Mouse (Mus musculus): ENCODE measurements around the gene Cys1. TPM values are rescaled to one million over a fixed set of nuclear protein-coding genes. Genes with fewer than 3 reads are reported as not detected.
A peak's percentile ranks its signal among the peaks of the same experiment; 100 is the strongest.

The Cys1 gene
- polyA plus RNA-seq, 1 experiment from 2014 or later, result 1.3 TPM

DNA sequence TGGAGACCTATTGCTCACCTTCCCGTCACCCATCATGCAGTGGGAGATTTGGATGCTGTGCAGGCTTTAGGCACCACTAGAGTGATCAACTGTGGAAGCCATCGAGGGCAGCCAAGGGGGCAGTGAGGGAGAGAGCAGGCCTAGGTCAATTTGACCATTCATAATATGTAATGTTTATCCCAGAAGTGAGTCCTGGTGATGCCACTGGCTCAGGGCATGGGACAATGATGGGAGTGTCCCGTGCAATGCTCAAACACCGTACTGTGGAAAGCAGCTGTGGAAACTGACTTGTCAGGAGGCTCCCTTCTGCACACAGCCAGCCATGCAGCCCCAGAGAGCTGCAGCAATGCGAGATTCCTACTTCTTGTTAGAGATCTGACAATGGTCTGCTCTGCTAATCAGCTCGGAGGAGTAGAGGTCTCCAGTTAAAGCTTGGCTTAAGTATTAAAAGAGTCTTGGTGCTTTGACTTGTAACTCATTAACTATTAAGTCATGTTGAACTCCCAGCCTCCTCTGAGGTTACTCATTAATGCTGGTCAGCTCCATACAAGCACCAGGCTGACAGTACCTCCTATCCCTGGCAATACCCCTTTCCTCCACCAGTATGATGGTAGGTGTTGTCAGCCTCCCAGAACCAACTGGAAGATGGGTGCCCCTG, 4.6 kb upstream of the Cys1 start:
- Histone ChIP-seq H3K27ac (ENCODE audit: low read depth, low read length) (no peak overlapping the region), H3K36me3 (ENCODE audit: control insufficient read depth, insufficient read depth, low read length) (no peaks in the 10 kb centered on the region), H3K4me3 (ENCODE audit: low read depth, low read length) (no peak overlapping the region), H3K4me2 (ENCODE audit: low read depth) (no peak overlapping the region), H3K4me1 (ENCODE audit: control insufficient read depth, insufficient read depth, low read length) (no peaks in the 10 kb centered on the region), H3K9me3 (ENCODE audit: control insufficient read depth, low read length) (no peaks in the 10 kb centered on the region), H3K9ac (ENCODE audit: low read length) (no peak overlapping the region), H3K27me3 (ENCODE audit: control insufficient read depth, insufficient read depth, low read length) (peaks cover 17% of the 10 kb centered on the region)
- no peak for ATAC-seq (ENCODE audit: insufficient read depth, low FRiP score, low TSS enrichment)
- WGBS, result 64% methylated on average over 6 of the region's 6 CpGs
- DNase-seq (ENCODE audit: low spot score), result no peak

DNA sequence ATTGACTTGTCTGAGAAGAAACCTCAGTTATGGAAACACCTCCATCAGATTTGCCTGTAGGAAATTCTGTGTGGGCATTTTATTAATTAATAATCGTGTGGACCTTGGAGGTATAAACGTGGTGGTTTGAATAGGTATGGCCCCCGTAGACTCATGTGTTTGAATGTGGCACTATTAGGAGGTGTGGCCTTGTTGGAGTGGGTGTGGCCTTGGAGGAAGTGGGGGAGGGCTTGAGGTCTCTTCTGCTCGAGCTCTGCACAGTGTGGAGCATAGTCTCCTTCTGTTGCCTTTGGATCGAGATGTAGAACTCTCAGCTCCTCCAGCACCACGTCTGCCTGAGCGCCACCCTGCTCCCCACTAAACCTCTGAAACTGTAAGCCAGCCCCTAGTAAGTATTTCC, 1.8 kb upstream of the Cys1 start:
- H3K36me3 ChIP-seq (ENCODE audit: control insufficient read depth, insufficient read depth, low read length), result no peaks in the 10 kb centered on the region
- H3K4me3 ChIP-seq (ENCODE audit: low read depth, low read length), result no peak overlapping the region
- no peak overlapping the region for H3K9ac ChIP-seq (ENCODE audit: low read length)
- H3K27ac ChIP-seq (ENCODE audit: low read depth, low read length), result no peak overlapping the region
- ATAC-seq (ENCODE audit: insufficient read depth, low FRiP score, low TSS enrichment) (no peak), DNase-seq (ENCODE audit: low spot score) (no peak)
- H3K27me3 ChIP-seq (ENCODE audit: control insufficient read depth, insufficient read depth, low read length), result peaks cover 19% of the 10 kb centered on the region
- no peak overlapping the region for H3K4me2 ChIP-seq (ENCODE audit: low read depth)
- no peaks in the 10 kb centered on the region for H3K9me3 ChIP-seq (ENCODE audit: control insufficient read depth, low read length)
- 72% methylated on average over 7 of the region's 7 CpGs for WGBS
- no peaks in the 10 kb centered on the region for H3K4me1 ChIP-seq (ENCODE audit: control insufficient read depth, insufficient read depth, low read length)

DNA sequence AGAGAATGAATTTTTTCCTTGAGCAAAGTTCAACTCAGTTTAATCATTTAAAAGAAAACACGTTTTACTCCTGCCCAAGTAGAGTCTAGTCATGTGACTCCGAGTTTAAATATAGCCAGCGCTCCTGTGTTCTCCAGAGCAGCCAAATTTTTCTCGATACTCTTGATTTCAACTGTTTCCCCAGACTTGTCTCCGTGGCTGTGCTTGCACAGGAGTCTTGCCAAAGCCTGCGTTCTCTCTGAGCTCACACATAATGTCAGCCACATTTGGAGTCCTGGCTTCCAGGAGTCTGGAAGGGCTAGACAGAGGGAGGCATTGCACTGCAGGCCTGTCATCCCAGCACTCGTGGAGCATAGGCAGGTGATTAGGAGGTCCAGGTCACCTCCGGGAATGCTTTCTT, 950 bp upstream of the Cys1 start:
- no peak overlapping the region for H3K27ac ChIP-seq (ENCODE audit: low read depth, low read length)
- H3K4me2 ChIP-seq (ENCODE audit: low read depth), result no peak overlapping the region
- H3K4me3 ChIP-seq (ENCODE audit: low read depth, low read length), result no peak overlapping the region
- no peak overlapping the region for H3K9ac ChIP-seq (ENCODE audit: low read length)
- WGBS, result 62% methylated on average over 8 of the region's 8 CpGs
- H3K9me3 ChIP-seq (ENCODE audit: control insufficient read depth, low read length), result no peaks in the 10 kb centered on the region
- H3K36me3 ChIP-seq (ENCODE audit: control insufficient read depth, insufficient read depth, low read length), result no peaks in the 10 kb centered on the region
- ATAC-seq (ENCODE audit: insufficient read depth, low FRiP score, low TSS enrichment) (no peak), DNase-seq (ENCODE audit: low spot score) (no peak)
- no peaks in the 10 kb centered on the region for H3K4me1 ChIP-seq (ENCODE audit: control insufficient read depth, insufficient read depth, low read length)
- H3K27me3 ChIP-seq (ENCODE audit: control insufficient read depth, insufficient read depth, low read length), result peaks cover 19% of the 10 kb centered on the region

DNA sequence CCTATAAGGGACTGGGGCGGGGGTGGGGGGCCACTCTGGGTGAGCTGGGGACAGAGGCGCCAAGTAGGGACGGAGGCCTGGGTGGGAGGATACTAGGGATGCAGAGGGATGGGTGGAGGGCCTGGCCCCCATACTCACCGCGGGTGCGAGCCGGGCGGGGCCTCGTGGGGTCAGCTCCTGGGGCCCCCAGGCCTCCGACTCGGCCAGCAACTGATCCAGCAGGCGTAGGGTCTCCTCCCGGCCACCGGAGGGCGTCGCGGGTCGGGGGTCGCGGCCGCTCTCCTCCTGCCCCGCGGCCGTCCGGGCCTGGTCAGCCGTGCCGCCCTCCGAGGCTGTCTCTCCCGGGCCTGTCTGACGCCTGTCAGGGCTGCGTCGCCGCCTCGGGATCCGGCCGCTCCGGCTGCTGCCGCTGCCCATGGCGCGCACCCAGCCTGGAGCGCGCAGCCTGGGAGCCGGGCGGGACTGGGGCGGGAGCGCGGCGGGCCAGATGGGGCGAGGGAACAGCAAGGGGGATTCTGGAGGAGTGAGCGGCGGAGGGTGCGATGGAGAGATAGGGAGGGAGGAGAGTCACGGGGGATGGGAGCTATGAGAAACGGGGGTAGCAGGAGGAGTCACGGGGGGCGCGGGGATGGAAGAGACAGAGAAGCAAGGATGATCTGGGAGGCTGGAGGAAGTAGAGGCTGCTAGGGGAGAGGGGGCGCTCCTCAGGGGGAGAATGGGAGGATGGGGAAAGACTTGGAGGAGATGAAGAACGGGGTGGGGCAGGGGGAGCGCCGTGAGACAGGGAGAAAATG, 924 bp downstream of the Cys1 start:
- peak; percentile 79 for ATAC-seq (ENCODE audit: insufficient read depth, low FRiP score, low TSS enrichment)
- under 1% methylated on average over 51 of the region's 61 CpGs for WGBS
- H3K9ac ChIP-seq (ENCODE audit: low read length), result peak overlapping the region; percentile 76
- peak overlapping the region; percentile 49 for H3K4me3 ChIP-seq (ENCODE audit: low read depth, low read length)
- no peak overlapping the region for H3K27ac ChIP-seq (ENCODE audit: low read depth, low read length)
- no peaks in the 10 kb centered on the region for H3K9me3 ChIP-seq (ENCODE audit: control insufficient read depth, low read length)
- no peaks in the 10 kb centered on the region for H3K36me3 ChIP-seq (ENCODE audit: control insufficient read depth, insufficient read depth, low read length)
- peaks cover 19% of the 10 kb centered on the region for H3K27me3 ChIP-seq (ENCODE audit: control insufficient read depth, insufficient read depth, low read length)
- peak; percentile 67 for DNase-seq (ENCODE audit: low spot score)
- H3K4me1 ChIP-seq (ENCODE audit: control insufficient read depth, insufficient read depth, low read length), result no peaks in the 10 kb centered on the region
- H3K4me2 ChIP-seq (ENCODE audit: low read depth), result peak overlapping the region; percentile 85

DNA sequence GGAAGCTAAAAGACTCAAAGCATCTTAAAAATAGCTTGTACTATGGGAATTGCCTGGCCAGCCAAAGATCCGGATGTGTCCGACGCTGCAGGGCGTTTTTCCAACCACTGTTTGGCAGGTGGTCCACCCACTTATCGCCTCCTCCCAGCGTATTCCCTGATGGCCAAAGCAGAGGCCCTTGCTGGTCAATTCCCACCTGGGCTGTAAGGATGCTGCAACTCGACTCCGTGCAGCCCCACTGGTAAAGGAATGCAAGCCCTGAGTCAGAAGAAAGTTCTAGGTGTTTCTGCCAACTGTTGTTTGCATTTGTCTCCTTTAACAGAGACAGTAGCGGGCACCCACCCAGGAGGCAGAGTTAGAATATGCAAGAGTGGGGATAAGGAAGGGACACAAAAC, 1.5 kb downstream of the Cys1 start:
- Histone ChIP-seq H3K9me3 (ENCODE audit: control insufficient read depth, low read length) (no peaks in the 10 kb centered on the region), H3K4me3 (ENCODE audit: low read depth, low read length) (peak overlapping the region; percentile 49; the same call in 1 of the 2 replicates), H3K27ac (ENCODE audit: low read depth, low read length) (no peak overlapping the region), H3K4me1 (ENCODE audit: control insufficient read depth, insufficient read depth, low read length) (no peaks in the 10 kb centered on the region), H3K4me2 (ENCODE audit: low read depth) (peak overlapping the region; percentile 85), H3K36me3 (ENCODE audit: control insufficient read depth, insufficient read depth, low read length) (no peaks in the 10 kb centered on the region), H3K27me3 (ENCODE audit: control insufficient read depth, insufficient read depth, low read length) (peaks cover 19% of the 10 kb centered on the region), H3K9ac (ENCODE audit: low read length) (peak overlapping the region; percentile 76)
- WGBS, result 11% methylated on average over 9 of the region's 9 CpGs
- DNase-seq (ENCODE audit: low spot score), result no peak
- ATAC-seq (ENCODE audit: insufficient read depth, low FRiP score, low TSS enrichment), result no peak

DNA sequence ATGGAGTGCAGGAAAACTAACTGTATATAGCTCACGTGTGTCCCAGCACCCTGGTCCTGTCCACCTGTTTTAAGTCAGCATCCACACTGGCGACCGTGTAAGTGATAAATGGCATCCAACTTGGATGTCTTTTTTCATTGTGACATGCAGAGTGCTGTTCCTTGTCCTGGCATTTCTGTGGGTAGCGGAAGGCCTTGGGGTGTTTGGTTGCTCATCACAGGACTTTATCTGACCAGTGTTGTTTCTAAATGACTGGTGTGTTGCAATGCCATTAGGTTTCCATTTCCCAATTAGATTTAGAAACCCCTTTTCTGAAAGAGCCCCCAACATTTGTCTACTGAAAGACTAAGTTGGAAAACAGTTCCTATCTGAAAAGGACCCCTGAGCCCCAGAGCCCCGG, 19.5 kb downstream of the Cys1 start:
- Histone ChIP-seq H3K4me2 (ENCODE audit: low read depth) (no peak overlapping the region), H3K36me3 (ENCODE audit: control insufficient read depth, insufficient read depth, low read length) (no peaks in the 10 kb centered on the region; the same call in 1 of the 2 replicates), H3K27ac (ENCODE audit: low read depth, low read length) (no peak overlapping the region), H3K9ac (ENCODE audit: low read length) (no peak overlapping the region), H3K27me3 (ENCODE audit: control insufficient read depth, insufficient read depth, low read length) (no peaks in the 10 kb centered on the region), H3K9me3 (ENCODE audit: control insufficient read depth, low read length) (no peaks in the 10 kb centered on the region), H3K4me1 (ENCODE audit: control insufficient read depth, insufficient read depth, low read length) (no peaks in the 10 kb centered on the region), H3K4me3 (ENCODE audit: low read depth, low read length) (no peak overlapping the region)
- DNase-seq (ENCODE audit: low spot score) (no peak), ATAC-seq (ENCODE audit: insufficient read depth, low FRiP score, low TSS enrichment) (no peak)
- 89% methylated on average over 5 of the region's 5 CpGs for WGBS

DNA sequence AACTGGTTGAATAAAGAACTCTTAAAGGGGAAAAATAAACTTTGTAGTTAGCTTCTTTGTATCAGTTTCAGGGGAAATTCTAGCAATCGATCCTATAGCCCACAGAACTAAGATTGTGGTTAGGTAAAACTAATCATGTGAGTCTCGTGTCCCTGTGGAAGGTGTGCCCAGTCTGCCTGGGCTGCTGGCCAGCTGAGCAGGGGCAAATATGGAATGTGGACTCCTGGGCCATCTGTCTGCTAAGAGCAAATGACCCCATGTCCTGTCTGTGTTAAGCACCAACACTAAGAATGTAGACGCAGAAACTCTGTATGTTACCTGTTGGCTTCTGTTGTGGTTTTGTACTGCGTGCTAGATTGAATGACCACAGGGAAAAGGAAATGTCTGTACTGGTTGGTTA, 20.5 kb downstream of the Cys1 start:
- H3K36me3 ChIP-seq (ENCODE audit: control insufficient read depth, insufficient read depth, low read length), result no peaks in the 10 kb centered on the region; the same call in 1 of the 2 replicates

DNA sequence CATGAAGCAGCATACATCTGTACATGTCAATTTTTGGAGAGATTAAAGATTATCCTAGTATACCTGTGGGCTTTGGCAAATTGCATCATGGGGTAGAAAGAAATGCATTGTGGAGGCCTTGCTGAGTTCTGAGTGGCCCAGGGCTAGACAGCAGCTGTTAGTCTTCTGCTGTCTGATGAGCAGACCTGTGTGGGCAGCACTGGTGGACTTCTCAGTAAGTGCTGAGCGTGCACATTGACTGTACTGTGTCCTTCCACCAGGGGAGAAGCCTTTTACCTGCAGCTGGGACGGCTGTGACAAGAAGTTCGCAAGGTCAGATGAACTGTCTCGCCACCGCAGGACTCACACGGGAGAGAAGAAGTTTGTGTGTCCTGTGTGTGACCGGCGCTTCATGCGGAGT, 21.7 kb downstream of the Cys1 start:
- H3K9ac ChIP-seq (ENCODE audit: low read length), result no peak overlapping the region
- no peak overlapping the region for H3K4me2 ChIP-seq (ENCODE audit: low read depth)
- no peak overlapping the region for H3K27ac ChIP-seq (ENCODE audit: low read depth, low read length)
- H3K4me1 ChIP-seq (ENCODE audit: control insufficient read depth, insufficient read depth, low read length), result no peaks in the 10 kb centered on the region
- no peaks in the 10 kb centered on the region for H3K9me3 ChIP-seq (ENCODE audit: control insufficient read depth, low read length)
- 91% methylated on average over 9 of the region's 9 CpGs for WGBS
- DNase-seq (ENCODE audit: low spot score) (no peak), ATAC-seq (ENCODE audit: insufficient read depth, low FRiP score, low TSS enrichment) (no peak)
- H3K4me3 ChIP-seq (ENCODE audit: low read depth, low read length), result no peak overlapping the region
- peaks cover 2% of the 10 kb centered on the region; the same call in 1 of the 2 replicates for H3K36me3 ChIP-seq (ENCODE audit: control insufficient read depth, insufficient read depth, low read length)
- no peaks in the 10 kb centered on the region for H3K27me3 ChIP-seq (ENCODE audit: control insufficient read depth, insufficient read depth, low read length)

More for the DNA sequence above, 20.5 kb downstream of the Cys1 start:
- H3K4me3 ChIP-seq (ENCODE audit: low read depth, low read length), result no peak overlapping the region
- H3K9me3 ChIP-seq (ENCODE audit: control insufficient read depth, low read length), result no peaks in the 10 kb centered on the region
- H3K9ac ChIP-seq (ENCODE audit: low read length), result no peak overlapping the region
- no peak for ATAC-seq (ENCODE audit: insufficient read depth, low FRiP score, low TSS enrichment)
- 88% methylated on average over 4 of the region's 4 CpGs for WGBS
- H3K4me2 ChIP-seq (ENCODE audit: low read depth), result no peak overlapping the region
- DNase-seq (ENCODE audit: low spot score), result no peak
- H3K27me3 ChIP-seq (ENCODE audit: control insufficient read depth, insufficient read depth, low read length), result no peaks in the 10 kb centered on the region
- H3K27ac ChIP-seq (ENCODE audit: low read depth, low read length), result no peak overlapping the region
- H3K4me1 ChIP-seq (ENCODE audit: control insufficient read depth, insufficient read depth, low read length), result no peaks in the 10 kb centered on the region

DNA sequence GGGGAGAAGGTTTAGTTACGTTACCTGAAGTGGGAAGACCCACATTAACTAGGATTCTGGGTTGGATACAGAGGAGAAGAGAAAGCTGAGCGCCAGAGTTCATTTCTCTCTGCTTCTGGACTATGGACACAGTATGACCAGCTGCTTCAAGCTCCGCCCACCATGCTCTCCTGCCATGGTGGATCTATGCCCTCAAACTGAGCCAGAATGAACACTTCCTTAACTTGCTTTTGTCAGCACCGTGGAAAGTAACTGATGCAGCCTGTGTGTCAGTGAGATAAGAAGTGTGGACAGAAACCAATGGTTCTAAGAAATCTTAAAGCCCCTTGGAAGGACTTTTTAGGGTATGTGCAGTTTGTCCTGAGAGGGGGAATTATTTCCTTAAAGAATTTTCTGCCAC, 22.6 kb downstream of the Cys1 start:
- Histone ChIP-seq H3K36me3 (ENCODE audit: control insufficient read depth, insufficient read depth, low read length) (peaks cover 6% of the 10 kb centered on the region), H3K9ac (ENCODE audit: low read length) (no peak overlapping the region), H3K9me3 (ENCODE audit: control insufficient read depth, low read length) (no peaks in the 10 kb centered on the region), H3K27me3 (ENCODE audit: control insufficient read depth, insufficient read depth, low read length) (no peaks in the 10 kb centered on the region), H3K4me2 (ENCODE audit: low read depth) (no peak overlapping the region), H3K4me3 (ENCODE audit: low read depth, low read length) (no peak overlapping the region), H3K27ac (ENCODE audit: low read depth, low read length) (no peak overlapping the region), H3K4me1 (ENCODE audit: control insufficient read depth, insufficient read depth, low read length) (0 out of 2 replicates have a peak, but pooled peaks cover 4% of the 10 kb centered on the region)
- WGBS, result 92% methylated on average over 4 of the region's 4 CpGs
- DNase-seq (ENCODE audit: low spot score) (no peak), ATAC-seq (ENCODE audit: insufficient read depth, low FRiP score, low TSS enrichment) (no peak)
